Mouse (Mus musculus) c-Kit-positive CD71-positive TER-119-positive erythroid progenitor cells, embryonic 14.5 days (primary cell): Measurements from ENCODE around the gene Ski.

ENCODE experiments used
- DNase-seq: peaks from one replicate; pipeline ENCODE4 v3.0.0-alpha.2; 2013; ENCODE audit warnings: low spot score

Gene Ski

DNA sequence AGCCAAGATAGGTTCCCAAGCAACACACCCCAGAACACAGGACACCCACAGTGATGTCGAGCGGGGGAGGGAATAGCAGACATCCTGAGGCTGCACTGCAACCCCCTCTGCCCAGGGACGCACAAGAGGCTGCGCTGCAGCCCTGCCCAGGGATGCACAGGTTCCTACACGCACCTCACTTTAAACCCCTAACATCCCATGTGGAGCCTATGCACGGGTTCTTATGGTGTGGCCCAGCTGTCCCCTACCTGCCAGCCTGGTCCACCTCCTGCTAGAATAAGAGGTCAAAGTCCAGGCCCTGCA, 8.7 kb downstream of the Ski start:
- DNase-seq, result no peak

DNA sequence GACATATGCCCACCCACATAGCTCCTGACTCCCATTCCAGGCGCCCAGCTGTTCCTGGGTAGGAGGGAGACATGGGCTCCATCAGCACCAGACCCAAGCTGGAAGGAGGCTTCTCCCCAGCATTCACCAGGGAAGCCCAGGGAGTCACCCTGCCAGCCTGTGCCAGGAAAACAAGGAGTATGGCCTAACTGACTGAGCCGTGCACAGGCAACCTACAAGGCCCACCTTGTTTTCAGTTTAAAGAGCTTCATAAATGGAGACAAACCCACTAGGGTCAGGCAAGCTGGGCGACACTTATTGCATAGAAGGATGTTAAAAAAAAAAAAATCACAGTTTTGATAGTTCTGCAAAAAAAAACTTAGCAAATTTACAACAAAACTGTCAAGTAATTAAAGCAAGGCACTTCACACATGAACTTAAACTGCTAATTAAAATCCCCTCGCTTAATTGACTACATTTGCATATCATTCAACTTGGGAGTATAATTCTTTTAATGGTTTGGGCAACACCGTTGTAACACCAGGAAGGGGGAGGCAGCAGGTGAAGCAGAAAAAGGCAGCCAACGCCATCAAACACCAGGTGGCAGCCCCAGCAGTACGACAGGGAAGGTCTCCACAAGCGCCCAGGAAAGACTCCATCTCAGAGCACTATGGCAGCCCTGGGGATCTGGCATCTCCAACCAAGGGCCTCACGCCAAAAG, 9.2 kb downstream of the Ski start:
- DNase-seq, result no peak

DNA sequence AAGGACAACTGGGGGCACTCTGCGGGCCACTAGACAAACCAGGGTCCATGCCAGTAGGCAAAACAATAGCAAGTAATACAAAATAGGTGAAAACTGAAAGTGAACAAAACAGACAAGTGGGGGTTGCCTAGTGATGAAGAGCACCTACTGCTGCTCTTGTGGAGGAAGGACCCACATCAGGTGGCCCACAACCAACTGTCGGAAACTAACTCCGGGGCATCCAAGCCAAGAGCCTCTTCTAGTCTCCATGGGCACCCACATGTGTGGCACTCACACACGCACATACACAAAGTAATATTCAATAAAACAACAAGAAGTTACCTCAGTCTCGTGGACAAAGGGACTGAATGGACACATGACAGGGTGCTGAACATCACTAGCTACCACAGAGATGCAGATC, 12.9 kb downstream of the Ski start:
- DNase-seq, result no peak

DNA sequence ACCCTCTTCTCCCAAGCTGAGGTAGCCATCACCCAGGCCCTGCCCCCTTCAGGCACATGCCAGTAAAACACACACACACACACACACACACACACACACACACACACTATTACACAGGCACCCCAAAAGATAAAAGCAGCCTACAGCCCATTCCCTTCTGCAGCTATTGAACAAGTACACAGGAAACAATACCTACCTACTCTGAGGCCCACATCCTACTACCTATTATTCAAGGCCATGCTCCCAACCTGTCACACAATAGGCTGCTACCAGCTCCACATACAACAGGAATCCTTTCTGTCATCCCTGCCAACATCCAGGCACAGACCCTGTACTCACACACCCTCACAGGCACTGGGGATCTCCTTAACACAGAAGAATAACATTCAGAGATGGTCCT, 13.3 kb downstream of the Ski start:
- DNase-seq, result no peak

DNA sequence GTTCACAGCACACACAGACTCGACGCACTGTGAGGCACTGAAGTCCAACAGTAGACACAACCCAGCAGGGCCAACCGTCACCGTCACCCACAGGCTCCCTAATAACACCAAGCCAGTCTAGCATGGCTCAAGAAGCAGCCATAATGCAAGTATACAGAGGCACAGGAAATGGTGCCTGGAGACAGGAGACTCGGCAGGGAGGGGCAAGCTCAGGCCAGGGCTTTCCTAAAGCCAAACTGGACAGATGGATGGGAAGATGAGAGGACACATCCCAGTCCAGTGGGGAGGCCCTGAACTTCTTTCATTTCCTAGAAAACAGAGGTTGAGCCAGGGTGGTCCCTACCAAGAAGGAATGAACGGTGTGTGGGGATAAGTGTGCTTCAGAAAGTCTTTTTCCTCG, 13.8 kb downstream of the Ski start:
- no peak for DNase-seq

DNA sequence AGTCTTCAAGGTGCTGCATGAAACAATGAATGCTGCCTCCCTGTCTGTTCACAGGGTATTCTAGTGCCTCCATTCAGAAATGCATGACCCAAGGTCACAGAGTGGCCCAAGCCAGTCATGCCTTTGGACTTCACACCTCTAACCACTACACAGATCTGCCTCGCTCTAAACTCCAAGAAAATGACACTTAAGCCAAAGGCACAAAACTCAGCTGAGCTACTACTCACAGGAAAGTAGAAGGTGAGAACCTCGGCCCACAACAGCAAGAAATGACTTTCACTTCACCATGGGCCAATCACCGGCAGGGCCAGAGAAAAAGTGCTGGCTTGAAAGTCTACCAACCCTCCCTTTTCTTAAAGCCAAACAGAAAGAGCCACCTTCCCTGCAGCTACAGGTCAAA, 14.6 kb downstream of the Ski start:
- no peak for DNase-seq

DNA sequence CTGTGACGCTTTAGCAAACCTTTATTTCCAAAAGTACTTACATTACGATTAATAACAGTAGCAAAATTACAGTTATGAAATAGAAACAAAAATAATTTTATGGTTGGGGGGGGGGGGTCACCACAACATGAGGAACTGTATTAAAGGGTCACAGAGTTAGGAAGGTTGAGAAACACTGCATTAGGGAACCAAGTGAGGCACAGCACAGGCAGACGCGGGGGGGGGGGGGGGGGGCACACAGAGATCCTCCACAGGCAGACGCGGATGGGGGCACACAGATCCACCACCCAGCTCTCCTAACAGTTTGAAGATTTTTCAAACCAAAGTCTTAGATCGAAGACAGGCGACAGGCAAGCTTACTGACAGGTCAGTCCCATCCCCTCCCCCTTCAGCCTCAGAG, 15.9 kb downstream of the Ski start:
- no peak for DNase-seq

DNA sequence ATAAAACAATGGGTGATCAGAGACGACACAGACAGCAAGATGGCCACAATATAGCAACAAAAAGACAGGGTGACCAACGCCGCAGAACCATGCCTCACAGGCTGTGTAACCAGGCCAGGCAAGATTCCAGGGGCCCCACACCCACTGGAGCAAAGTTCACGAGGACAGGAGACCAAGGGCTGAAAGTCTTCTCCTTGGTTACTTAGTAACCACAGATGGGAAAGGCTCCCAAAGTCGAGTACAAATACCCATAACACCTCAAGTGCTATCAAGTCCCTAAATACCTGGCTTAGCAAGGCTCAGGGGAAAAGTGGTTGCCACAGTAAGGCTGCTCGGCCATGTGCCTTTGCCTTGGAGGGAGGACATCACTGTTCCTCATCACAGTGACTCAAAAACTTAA, 16.5 kb downstream of the Ski start:
- DNase-seq, result no peak

DNA sequence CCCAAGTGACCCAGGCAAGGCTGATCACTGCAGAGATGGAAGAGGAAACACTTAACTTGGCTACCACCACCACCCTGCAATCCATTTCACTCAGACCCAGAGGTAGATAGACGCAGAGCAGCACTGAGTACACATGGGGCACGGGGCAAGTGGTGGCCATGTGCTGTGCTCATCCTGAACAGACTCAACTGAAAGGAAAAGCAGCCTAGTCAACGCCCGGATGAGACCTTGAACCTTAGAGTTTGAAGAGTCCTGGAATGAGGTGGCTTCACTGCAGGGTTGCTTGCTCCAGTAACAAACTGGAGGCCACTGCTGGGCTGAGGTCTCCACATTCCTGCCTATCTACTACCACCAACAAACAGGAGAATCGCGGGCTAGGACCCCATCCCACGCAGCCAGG, 20.6 kb downstream of the Ski start:
- no peak for DNase-seq

DNA sequence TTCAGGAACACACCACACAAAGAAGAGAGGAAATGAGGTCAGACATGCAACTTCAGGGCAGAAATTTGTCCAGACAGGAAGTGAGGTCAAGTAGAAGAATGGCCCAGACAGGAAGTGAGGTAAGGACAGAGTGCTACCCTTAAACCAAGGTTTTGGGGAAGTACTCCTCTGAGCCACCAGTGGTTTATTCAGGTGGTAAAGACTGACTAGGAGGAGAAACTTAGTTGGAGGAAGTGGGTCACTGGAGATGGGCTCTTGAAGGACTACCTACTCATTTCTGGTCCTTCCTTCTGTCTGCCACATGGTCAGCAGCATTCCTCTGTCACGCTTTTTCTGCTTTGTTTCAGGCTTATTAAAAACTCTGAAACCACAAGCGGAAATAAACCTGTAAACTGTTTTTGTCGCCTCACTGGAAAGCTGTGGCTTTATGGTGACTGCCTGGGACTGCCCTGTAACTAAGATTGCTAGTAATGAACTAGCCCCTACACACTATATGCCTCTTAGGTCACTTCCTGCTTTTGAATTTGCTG, 21.5 kb downstream of the Ski start:
- DNase-seq, result no peak

DNA sequence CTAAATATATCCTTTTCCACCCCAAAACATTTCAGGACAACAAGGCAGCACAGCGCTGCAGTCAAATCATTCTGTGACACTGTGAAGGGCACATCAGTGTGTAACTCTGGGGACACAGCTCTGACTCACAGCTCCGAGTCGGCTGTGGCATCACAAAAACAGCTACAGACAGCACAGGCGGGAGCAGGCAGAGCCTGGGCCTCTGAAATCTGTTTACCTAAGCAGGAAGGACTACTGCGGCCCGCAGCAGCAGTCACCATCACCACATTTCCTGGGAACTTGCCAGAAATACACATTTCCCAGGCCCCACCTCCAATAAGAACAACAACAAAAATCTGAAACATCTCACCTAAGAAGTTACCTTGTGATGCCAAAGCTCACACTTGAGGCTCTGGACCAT, 24.7 kb downstream of the Ski start:
- no peak for DNase-seq

DNA sequence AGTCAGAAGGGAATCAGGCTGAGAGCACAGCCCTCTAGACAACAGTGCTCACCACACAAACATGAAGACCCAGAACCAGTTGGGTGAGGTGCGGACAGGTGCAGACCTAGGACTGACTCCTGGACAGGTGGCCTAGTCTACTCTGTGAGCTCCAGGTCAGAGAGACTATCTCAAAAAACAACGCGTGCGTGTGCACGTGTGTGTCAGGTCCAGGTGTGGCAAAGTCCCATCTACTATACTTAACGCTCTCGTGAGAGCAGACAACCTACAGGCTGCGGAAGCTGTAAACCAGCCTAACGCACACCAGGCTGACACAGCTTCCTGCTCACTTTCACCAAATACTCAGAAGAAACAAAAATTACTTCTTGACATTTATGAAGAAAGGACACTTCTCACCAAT, 27.2 kb downstream of the Ski start:
- DNase-seq, result no peak

DNA sequence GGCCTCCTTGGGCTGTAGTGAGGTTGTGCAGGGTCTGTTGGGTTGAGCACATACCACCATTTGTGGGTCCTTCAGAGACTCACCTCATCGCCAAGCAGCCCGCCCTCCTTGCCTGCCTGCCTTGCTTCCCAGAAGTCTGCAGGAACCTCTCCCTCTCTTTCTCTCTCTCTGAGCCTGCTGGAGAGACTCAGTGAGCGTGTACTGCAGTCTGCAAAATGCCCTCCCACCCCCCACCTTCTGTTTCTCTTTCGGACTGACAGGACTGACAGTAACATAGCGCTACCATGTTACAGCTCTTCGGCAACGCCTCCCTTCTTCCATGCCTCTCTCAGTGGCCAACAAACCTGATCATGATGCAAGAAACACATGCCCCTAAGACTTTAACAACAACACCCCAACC, 32.1 kb downstream of the Ski start:
- DNase-seq, result no peak

DNA sequence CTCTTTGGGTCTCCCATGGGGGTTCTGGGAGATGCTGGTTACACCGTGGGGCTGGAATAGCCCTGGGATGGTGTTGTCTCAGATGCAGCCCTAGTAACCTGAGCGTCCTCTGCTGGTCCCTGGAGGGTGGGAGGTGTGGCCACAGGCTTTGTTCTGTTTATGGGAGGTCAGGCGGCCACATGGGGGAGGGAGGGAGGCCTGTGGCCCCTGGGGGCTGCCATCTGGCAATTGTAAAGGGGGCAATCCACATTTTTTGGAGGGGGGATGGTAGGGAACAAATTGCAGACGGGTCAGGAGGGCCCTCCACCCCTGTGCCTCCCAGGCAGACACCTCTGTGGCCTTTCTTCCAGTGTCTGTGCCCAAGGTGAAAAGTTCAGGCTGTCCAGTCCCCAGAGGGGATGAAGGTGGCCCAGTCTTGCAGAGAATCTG, 32.7 kb downstream of the Ski start:
- no peak for DNase-seq

DNA sequence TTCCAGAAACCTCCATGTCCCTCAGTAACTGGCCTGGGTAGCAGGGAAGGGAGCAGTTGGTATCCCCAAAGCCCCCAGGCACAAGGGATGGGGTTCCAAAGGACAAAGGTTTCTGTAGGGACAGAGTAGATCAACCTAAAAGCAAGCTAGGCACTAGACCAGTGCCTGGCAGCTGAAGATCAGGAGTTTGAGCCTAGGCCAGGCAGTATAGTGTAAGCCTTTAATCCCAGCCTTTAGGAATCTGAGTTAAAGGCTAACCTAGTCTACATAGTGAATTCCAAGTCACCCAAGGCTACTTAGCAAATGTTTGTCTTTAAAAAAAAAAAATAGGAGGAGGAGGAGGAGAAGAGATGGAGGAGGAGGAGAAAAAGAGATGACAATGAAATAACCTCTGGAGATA, 33.6 kb downstream of the Ski start:
- DNase-seq, result no peak

DNA sequence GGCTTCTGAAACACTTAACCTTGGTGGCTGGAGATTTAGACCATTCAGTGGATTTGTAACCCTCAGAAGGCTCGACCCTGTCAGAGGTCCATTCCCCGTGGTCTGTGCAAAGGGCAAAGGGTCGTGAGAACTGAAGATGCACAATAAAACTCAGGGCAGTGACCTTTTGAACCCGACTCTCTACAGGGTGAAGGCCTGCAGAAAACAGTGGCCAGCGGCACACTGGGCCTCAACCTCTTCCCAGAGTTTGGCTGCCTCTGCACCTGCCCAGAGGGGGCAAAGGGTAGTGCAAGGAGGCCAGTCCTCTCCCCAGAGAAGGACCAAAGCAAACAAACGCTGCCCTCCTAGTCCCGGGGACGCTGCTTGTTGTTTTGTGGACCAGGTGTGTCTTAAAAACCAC, 34.1 kb downstream of the Ski start:
- DNase-seq, result no peak

DNA sequence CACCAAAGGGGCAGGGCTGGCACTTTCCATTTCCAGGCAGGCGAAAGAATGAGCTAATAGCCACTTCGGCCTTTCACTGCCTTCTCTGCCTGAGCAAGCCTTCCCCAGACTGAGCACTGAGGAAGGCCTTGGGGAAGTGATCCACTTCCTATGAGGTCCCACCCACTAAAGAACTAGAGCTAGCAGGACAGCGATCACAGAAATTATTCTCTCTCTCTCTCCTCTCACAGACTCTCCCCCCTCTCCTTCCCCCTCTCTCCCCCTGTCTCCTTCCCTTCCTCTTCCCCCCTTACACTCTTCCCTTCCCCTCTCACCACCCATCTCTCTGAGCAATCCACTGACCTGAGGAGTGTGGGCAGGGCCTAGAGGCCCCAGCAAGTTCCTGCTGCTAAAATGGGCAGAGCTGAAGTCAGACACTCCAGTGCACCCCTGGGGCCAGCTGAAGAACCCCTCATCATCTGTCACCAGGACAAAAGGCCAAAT, 35.2 kb downstream of the Ski start:
- DNase-seq, result no peak

DNA sequence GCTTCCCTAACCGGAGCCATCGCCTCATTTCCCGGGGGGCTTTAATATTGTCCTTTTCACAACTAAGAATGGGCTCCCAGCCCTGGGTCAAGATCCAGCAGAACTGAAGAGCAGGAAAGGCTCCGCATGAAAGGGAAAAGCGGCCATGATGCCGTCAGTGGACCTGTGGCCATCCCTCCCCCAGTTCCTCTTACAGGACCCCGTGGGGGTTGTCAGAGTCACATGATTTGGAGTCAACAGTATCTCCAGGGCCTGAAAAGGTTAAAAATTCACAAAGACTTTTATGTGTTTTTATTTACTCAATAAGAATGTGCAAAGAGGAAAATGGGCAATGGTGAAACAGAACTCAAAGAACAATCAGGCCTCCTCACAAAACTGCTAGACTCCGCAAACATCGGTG, 36.5 kb downstream of the Ski start:
- no peak for DNase-seq

DNA sequence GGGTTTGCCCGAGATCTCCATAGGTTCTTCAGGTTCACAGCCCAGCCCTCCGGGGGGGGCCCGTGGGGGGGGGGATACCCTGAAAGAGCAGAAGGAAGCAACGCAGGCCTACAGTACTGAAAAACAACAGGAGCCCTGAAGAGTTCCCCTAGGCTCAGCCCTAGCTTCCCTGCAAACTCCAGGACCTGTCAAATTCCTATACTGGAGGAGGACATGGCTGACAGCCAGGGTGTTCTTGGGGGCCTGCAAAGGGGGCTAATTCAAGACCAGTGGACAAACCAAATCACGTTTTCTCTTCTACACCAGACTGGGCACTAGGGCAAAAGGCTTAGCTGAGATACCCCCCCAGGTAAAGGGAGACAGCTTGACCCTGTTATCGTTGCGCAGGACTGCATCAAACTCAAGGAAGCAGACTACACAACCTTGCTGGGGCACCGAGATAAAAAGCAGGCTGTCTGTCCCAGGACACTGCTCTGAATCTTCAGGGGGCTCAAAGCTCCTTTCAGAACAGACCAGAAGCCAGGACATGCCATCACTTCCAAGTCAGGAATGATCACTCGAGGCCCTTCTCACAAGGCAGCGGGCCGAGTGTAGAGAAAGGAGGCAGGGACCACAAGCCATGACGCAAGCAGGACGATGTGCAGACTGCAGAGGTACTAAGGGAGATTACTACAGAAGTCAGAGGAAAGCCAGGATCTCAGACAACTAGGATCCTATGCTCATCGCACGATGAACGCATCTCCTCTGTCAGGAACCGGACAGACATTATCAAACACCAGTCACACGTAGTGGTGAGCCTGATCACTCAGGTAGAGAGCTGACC, 37.9 kb downstream of the Ski start:
- no peak for DNase-seq

DNA sequence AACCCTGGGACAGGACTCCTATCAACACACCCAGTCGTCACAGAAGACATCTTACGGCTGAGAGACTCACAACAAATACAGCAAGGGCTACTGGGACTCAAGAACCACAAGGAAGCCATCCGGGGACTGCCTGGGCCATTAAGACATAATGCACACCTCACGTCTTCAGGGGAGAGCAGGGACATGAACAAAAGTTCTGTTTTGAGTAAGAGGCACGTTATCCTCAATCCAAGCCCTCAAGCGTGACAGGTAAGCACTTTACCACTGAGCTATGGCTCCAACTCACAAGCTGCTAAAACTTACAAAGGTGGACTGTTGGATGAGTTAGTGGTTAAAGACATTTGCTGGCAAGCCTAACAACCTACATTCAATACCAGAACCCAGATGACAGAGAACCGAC, 39.2 kb downstream of the Ski start:
- no peak for DNase-seq

DNA sequence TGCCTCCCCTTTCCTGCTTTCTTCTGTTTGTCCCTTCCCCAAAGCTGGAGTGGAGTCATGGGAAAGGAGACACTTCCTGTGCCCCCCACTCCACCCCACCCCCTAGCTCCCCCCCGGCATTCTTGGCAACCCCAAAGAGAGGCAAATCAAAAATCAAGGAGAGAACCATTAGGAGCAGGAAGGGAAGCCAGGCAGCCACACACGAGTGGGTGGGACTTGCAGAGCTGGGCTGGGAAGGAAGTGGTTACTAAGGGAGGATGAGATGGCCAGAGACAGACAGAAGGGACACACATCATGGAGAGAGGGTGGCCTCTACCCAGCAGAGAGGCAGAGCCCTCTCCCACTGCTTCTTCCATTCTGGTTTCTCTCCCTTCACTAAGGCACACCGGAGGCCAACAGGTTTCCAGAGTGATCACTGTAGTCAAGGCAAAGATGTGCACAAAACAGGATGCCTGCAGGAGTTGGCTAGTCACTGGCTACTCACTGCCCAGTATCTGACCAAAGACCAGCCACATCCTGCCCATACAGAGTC, 43.3 kb downstream of the Ski start:
- no peak for DNase-seq

DNA sequence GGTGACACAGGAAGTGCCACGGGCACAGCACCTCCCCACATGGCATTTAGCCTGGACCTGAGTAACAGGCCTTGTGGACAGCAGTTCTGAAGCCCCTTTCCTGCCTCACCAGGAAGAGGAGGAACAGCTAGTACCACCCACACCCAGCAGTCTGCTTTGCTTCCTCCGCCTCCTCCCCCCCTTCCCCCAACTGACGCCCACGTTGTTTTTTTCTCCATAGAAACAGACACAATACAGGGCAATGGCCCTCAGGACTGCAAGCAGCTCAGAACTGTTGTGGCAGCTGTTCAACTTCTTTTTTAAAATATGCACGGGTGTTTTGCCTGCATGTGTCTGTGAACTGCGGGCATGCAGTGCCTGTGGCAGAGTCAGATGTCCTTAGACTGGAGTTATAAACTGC, 44.1 kb downstream of the Ski start:
- DNase-seq, result no peak

DNA sequence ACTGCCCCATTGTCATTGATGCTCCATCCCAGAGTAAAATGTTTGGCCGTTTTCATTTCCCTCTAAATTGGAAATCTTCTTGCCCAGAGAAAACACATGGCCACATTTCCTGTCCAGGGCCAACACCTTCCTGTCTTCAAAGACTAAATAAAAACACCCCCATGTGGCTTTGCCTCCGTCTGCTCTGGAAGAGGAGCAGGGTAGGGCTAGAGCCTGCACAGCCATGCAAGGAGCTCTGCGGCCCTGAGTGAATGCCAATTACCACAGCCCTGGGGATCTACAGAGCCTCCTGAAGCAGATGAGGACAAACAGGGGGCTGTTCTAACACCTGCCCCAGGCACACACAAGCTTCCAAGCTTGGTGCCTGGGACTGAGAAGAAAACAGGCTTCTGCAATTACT, 46.2 kb downstream of the Ski start:
- no peak for DNase-seq
